Mouse (Mus musculus) lung, embryonic 15.5 days (tissue): ENCODE measurements around the gene Slfn2. TPM values are rescaled to one million over a fixed set of nuclear protein-coding genes. Genes with fewer than 3 reads are reported as not detected.

ENCODE experiments used
- ATAC-seq: fragments of 200-750 bp; cut with Nextera tagmentation; 2 replicates; pipeline ENCODE4 v1.8.0; 2017; ENCODE audit warnings: moderate number of reproducible peaks, borderline replicate concordance; ENCODE audit not compliant: low FRiP score, low TSS enrichment; ENCODE audit errors: extremely low read depth
- H3K27ac ChIP-seq: fragments of 300-500 bp; sonication (generic); 2 replicates; pipeline ENCODE4 v1.5.1; 2015; ENCODE audit warnings: moderate library complexity, mild to moderate bottlenecking, inconsistent platforms
- H3K27me3 ChIP-seq: fragments of 300-500 bp; sonication (generic); 2 replicates; pipeline ENCODE4 v1.6.1; 2015; ENCODE audit warnings: inconsistent platforms
- H3K36me3 ChIP-seq: fragments of 300-500 bp; sonication (generic); 2 replicates; pipeline ENCODE4 v1.6.1; 2015; ENCODE audit warnings: inconsistent platforms
- H3K4me1 ChIP-seq: fragments of 300-500 bp; sonication (generic); 2 replicates; pipeline ENCODE4 v1.6.1; 2015; ENCODE audit warnings: inconsistent platforms
- H3K4me2 ChIP-seq: fragments of 300-500 bp; sonication (generic); 2 replicates; pipeline ENCODE4 v1.6.1; 2015; ENCODE audit warnings: inconsistent platforms, mild to moderate bottlenecking, moderate library complexity
- H3K4me3 ChIP-seq: fragments of 300-500 bp; sonication (generic); 2 replicates; pipeline ENCODE4 v1.5.1; 2015; ENCODE audit warnings: mild to moderate bottlenecking, inconsistent platforms
- H3K9ac ChIP-seq: fragments of 300-500 bp; sonication (generic); 2 replicates; pipeline ENCODE4 v1.6.1; 2015; ENCODE audit warnings: inconsistent platforms
- H3K9me3 ChIP-seq: fragments of 300-500 bp; sonication (generic); 2 replicates; pipeline ENCODE4 v1.6.1; 2016; ENCODE audit warnings: inconsistent platforms
- WGBS: fragments of 180-500 bp; shearing (Covaris S2); methylation state at CpG from one replicate; pipeline ENCODE4 v1.1.7; 2015; 5-methylcytosine and 5-hydroxymethylcytosine counted together
- polyA plus RNA-seq: library from polyadenylated mRNA; unstranded; fragments of >200 nt; fragmentation: Nextera tagmentation; extraction: Ambion mirVana; gene quantifications from 2 replicates; pipeline ENCODE4 v1.2.1, GENCODE M21; 2015

Gene Slfn2
- polyA plus RNA-seq, 1 experiment from 2014 or later: 7.6 TPM

GRCm38 (mm10) chr11:83060412-83061020, 4.4 kb upstream of the Slfn2 start:
- Histone ChIP-seq H3K9ac (no peak overlapping the region), H3K4me3 (no peak overlapping the region), H3K27me3 (no peaks in the 10 kb centered on the region), H3K4me1 (no peaks in the 10 kb centered on the region), H3K4me2 (no peak overlapping the region), H3K9me3 (no peaks in the 10 kb centered on the region), H3K27ac (no peak overlapping the region), H3K36me3 (no peaks in the 10 kb centered on the region)
- no peak for ATAC-seq
- WGBS: 65% methylated on average over 5 of the region's 5 CpGs

DNA sequence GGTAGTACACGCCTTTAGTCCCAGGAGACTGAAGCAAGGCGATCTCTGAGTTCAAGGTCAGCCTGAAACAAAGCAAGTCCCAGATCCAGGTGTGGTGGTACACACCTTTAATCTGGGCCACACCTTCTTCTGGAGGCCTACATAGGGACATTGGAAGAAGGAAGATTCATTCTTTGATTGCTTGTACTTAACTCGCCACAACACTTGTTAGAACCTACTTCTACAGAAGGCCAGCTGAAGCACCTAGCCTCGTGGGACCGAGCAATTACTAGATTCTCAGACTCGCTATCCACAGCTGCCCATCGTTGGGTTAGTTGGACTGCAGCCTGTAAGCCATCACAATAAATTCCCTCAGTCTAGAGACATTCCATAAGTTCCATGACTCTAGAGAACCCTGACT, 3.1 kb upstream of the Slfn2 start:
- H3K27ac ChIP-seq: no peak overlapping the region
- 77% methylated on average over 7 of the region's 7 CpGs for WGBS
- no peaks in the 10 kb centered on the region for H3K4me1 ChIP-seq
- no peak overlapping the region for H3K4me2 ChIP-seq
- no peak overlapping the region for H3K4me3 ChIP-seq
- no peaks in the 10 kb centered on the region for H3K36me3 ChIP-seq
- H3K27me3 ChIP-seq: no peaks in the 10 kb centered on the region
- H3K9ac ChIP-seq: no peak overlapping the region
- H3K9me3 ChIP-seq: no peaks in the 10 kb centered on the region
- no peak for ATAC-seq

DNA sequence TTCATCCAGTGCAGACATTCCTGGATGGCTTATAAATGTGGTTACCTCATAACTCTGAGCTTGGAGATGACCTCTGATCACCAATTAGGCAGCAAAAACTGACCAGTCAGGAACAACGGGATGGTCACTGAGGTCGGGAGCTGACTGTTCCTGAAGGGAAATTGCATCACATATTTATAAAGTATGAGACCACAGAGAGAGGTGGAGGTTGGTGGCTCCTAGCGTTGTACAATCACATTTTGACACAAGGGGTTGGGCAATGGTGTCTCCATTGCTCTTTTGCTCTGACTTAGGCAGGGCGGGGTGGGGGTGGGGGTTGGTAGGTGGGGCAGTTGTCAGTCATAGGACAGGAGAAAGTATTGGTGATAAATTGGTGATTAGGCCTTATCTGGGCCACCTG, 1.8 kb upstream of the Slfn2 start:
- Histone ChIP-seq H3K4me1 (no peaks in the 10 kb centered on the region), H3K9ac (no peak overlapping the region), H3K36me3 (no peaks in the 10 kb centered on the region)

DNA sequence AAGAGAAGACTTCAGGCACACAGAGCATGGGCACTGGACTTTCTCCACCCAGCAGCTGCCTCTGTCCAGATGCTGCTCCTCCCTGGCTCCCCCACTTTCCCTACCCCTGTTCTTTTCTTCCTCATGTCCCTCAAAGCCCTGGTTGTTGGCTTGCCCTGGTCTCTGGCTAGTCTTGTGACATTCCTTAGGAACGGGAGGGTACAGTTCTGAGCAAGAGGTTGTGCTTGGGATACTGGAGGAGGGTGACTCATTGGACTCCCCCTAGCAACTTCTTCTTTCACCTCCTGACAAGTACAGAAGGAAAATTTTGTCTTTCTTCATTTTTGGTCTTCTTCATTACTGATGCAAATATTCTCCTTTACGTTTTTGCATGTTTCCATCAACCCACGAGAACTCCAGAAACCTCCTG, 967 bp upstream of the Slfn2 start:
- no peaks in the 10 kb centered on the region for H3K4me1 ChIP-seq

More for the DNA sequence above, 1.8 kb upstream of the Slfn2 start:
- H3K9me3 ChIP-seq: no peaks in the 10 kb centered on the region
- WGBS: 59% methylated on average over 4 of the region's 4 CpGs
- no peak overlapping the region for H3K4me3 ChIP-seq
- H3K27me3 ChIP-seq: no peaks in the 10 kb centered on the region
- H3K27ac ChIP-seq: no peak overlapping the region
- no peak for ATAC-seq
- no peak overlapping the region for H3K4me2 ChIP-seq

GRCm38 (mm10) chr11:83065441-83066344, 781 bp downstream of the Slfn2 start:
- H3K4me2 ChIP-seq: no peak overlapping the region
- no peaks in the 10 kb centered on the region for H3K4me1 ChIP-seq
- H3K36me3 ChIP-seq: no peaks in the 10 kb centered on the region
- H3K4me3 ChIP-seq: no peak overlapping the region
- WGBS: 20% methylated on average over 6 of the region's 6 CpGs
- ATAC-seq: no peak
- H3K27me3 ChIP-seq: no peaks in the 10 kb centered on the region
- no peak overlapping the region for H3K9ac ChIP-seq
- H3K9me3 ChIP-seq: no peaks in the 10 kb centered on the region
- H3K27ac ChIP-seq: no peak overlapping the region

More for the DNA sequence above, 967 bp upstream of the Slfn2 start:
- no peak for ATAC-seq
- WGBS: 41% methylated on average over 3 of the region's 3 CpGs
- no peaks in the 10 kb centered on the region for H3K9me3 ChIP-seq
- no peak overlapping the region for H3K27ac ChIP-seq
- H3K27me3 ChIP-seq: no peaks in the 10 kb centered on the region
- H3K36me3 ChIP-seq: no peaks in the 10 kb centered on the region
- no peak overlapping the region for H3K4me2 ChIP-seq
- H3K4me3 ChIP-seq: no peak overlapping the region
- H3K9ac ChIP-seq: no peak overlapping the region

GRCm38 (mm10) chr11:83066640-83067531, 2.0 kb downstream of the Slfn2 start:
- ATAC-seq: no peak
- Histone ChIP-seq H3K4me2 (no peak overlapping the region), H3K9ac (no peak overlapping the region), H3K4me3 (no peak overlapping the region), H3K9me3 (no peaks in the 10 kb centered on the region), H3K27ac (no peak overlapping the region), H3K36me3 (no peaks in the 10 kb centered on the region), H3K27me3 (no peaks in the 10 kb centered on the region), H3K4me1 (no peaks in the 10 kb centered on the region)
- WGBS: 47% methylated on average over 11 of the region's 11 CpGs

DNA sequence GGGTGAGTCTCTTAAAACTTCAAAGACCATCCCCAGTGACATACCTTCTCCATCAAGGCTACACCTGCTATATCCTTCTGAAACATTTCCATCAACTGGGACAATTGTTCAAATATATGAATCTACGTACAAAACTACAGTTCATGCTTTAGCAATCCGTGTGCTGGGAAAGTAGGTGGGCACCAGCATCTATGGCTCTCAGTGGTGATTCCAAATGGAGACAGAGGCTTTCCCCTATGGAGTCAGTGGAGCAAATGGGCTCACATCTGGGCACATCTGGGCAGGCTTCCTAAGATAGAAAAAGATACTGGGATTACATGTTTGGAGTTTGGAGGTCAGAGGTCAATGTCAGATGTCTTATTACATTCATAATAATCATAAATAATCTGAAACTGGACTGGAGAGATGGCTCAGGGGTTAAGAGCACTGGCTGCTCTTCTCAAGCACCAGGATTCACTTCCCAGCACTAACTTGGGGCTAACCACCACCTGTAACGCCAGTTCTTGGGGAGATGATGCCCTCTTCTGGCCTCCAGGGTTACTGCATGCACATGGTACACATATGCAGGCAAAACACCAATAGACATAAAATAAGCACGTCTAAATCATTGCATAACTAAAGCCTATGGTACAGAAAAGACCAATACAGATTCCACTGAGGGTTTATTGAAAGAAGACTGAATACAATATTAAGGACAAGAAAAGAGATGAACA, 3.2 kb downstream of the Slfn2 start:
- Histone ChIP-seq H3K9ac (no peak overlapping the region), H3K4me2 (no peak overlapping the region), H3K36me3 (no peaks in the 10 kb centered on the region), H3K27me3 (no peaks in the 10 kb centered on the region), H3K4me3 (no peak overlapping the region), H3K27ac (no peak overlapping the region), H3K9me3 (no peaks in the 10 kb centered on the region), H3K4me1 (no peaks in the 10 kb centered on the region)
- no peak for ATAC-seq
- WGBS: 73% methylated on average over 4 of the region's 4 CpGs

DNA sequence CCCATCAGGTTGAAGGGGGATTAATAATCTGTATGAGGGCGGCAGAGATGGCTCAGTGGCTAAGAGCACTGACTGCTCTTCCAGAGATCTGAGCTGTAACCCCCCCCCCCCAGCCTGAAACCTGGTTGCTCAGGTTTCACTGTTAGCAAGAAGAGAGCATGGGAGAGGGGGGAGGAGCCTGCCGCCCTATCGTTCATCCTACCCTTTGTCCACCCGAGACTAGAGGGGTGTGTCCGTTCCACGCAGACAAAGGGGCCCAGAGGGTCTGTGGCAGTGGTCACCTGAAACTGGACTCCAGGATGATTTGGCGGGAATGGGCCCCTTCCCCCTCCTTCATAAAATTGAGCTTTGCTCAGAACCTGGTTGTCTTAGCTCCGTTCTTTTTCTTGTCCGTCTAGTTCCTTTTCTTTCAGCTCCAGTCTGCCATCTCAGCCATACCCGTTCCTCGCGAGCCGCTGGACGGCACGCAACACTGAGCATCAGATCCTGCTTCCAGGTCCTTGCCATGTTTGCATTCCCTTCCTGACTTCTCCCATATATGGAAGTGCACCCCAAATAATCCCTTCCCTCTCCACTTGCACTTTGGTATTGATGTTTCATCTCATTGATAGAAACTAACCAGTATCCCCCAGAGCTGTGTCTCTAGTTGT, 5.5 kb downstream of the Slfn2 start:
- Histone ChIP-seq H3K4me2 (no peak overlapping the region), H3K27me3 (no peaks in the 10 kb centered on the region), H3K4me3 (no peak overlapping the region), H3K9me3 (no peaks in the 10 kb centered on the region), H3K27ac (no peak overlapping the region), H3K36me3 (no peaks in the 10 kb centered on the region), H3K9ac (no peak overlapping the region), H3K4me1 (no peaks in the 10 kb centered on the region)
- no peak for ATAC-seq
- WGBS: 79% methylated on average over 15 of the region's 15 CpGs

DNA sequence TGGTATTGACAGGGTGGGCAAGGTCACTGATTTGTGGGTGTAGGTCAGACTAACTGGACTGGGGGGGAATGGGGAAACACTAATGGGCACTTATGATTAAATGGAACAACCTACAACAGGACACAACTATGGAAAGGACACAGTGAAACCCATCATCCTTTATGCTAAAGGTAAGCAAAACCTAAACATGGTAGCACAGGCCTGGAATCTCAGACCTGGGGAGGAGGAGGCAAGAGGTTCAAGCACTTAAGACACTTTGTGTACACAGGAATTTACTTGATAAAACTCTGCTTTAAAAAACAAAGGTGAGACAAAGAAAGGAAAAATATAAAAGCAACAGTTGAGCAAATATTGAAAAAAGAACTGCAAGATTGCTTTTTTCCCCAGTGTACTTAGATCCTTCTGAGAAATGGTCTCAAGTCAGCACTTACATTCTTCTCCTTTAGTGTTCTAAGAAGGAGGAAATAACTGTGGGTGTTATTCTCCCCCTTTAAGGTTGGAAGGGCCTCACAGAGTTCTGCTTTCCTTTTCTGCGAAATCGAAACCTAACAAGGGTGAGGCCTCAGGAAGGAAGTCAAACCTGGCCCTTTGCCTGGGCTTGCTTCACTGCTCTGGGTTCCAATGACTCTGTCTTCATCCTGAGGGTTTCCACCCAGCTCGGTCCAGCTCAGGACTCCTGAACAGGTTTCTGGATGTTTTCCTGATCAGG, 13.0 kb downstream of the Slfn2 start:
- Histone ChIP-seq H3K9me3 (no peaks in the 10 kb centered on the region), H3K4me1 (0 out of 2 replicates have a peak, but pooled peaks cover 4% of the 10 kb centered on the region), H3K4me2 (no peak overlapping the region), H3K27me3 (no peaks in the 10 kb centered on the region), H3K9ac (no peak overlapping the region), H3K4me3 (no peak overlapping the region), H3K36me3 (no peaks in the 10 kb centered on the region), H3K27ac (peak overlapping the region; percentile 29)
- WGBS: 18% methylated on average over 3 of the region's 3 CpGs
- peak; percentile 49; the same call in 1 of the 2 replicates for ATAC-seq

DNA sequence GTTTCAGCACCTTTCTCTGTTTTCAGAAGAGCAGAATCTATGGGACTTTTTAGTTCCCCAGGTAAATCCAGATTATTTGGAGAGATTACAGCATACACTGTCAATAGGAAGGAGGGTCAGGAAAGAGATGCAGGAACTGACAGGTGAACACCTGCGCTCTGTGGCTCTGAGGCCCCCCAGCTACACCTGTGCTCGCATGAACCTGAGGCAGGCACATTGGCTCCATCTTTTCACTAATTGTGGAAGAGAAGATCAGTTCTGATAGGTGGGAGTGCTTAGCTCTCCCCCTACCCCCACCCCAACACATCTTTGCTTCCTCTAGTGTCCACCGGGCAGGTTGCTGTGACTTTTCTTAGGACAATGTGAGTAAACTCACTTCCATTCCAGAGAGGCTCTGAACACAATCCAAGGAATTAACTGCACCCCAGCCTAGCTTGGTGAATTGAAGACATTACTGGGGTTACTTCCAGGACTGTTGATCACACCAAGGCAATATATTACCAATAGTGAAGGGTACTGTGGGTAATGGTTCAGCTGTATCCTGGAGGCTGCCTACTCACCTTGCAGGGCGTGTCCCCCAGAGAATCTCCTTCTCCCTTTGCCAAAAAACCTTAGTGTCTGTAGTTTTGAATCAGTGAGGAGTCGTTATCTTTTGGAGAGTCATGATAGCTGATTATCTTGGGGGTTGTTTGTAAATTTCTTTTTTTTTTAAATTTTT, 13.7 kb downstream of the Slfn2 start:
- Histone ChIP-seq H3K27ac (peak overlapping the region; percentile 16), H3K4me2 (no peak overlapping the region), H3K4me3 (no peak overlapping the region), H3K9me3 (no peaks in the 10 kb centered on the region), H3K4me1 (0 out of 2 replicates have a peak, but pooled peaks cover 4% of the 10 kb centered on the region), H3K9ac (no peak overlapping the region), H3K27me3 (no peaks in the 10 kb centered on the region), H3K36me3 (no peaks in the 10 kb centered on the region)
- no peak for ATAC-seq
- 65% methylated on average over 5 of the region's 5 CpGs for WGBS
